26 mouse cellular contexts compared by ENCODE assay signal in the genomic region with DNA sequence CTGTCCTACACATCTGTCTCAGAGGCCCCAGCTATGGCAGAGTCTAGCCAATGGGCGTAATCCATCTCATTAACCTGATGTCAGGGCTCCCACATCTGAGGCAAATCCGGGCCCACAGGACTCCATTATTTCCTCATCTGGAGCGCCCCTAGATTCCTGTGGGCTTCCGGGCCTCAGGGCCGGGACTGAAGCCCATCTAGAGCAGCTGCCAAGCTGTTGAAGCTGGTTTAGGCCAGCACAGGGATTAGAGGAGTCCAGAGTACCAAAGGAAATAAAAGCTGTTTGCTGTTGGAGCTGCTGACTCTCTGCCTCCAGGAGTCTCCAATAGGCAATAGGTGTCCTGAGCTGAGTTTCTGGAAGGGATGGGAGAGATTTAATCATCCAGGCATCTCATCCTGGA. TPM values are rescaled to one million over a fixed set of nuclear protein-coding genes. Genes with fewer than 3 reads are reported as not detected.
A peak's percentile ranks its signal among the peaks of the same experiment; 100 is the strongest.
DNase-seq lines count a peak whose midpoint lies in the region; ATAC-seq lines count a peak whose summit lies in the region.
"Had no signal": no experiment of that assay in that cellular context is flagged by ENCODE, and none has a peak within 500 bp of the region (broad histone marks: within the 10 kb centered on the region; RNA-seq: fewer than 3 reads in every experiment).

No protein-coding gene starts in this region.

- no peaks in the 10 kb centered on the region for H3K36me3 ChIP-seq in kidney, embryonic 16.5 days (ENCODE audit: insufficient read depth, low read length)
- no peaks in the 10 kb centered on the region for H3K36me3 ChIP-seq in forebrain, embryonic 13.5 days (ENCODE audit: poor library complexity, severe bottlenecking)
- H3K36me3 ChIP-seq: embryonic facial prominence, embryonic 15.5 days; heart, embryonic 10.5 days; hindbrain, embryonic 13.5 days had no signal

- intact Hi-C loops in heart, postnatal 25 days (cut with DNase I) = no loop called here

- ATAC-seq in kidney, embryonic 16.5 days (ENCODE audit: low FRiP score, low TSS enrichment) = no peak
- ATAC-seq in forebrain, embryonic 13.5 days = no peak
- ATAC-seq: activated CD4-positive, CD25-positive, alpha-beta regulatory T cell, adult 4 months; forebrain, postnatal 0 days; hindbrain, postnatal 0 days; Patski had no signal

- H3K4me2 ChIP-seq in kidney, embryonic 16.5 days (replicated peaks; ENCODE audit: low read depth, low read length) = no peak overlapping the region
- H3K4me2 ChIP-seq in forebrain, embryonic 13.5 days = no peak overlapping the region
- H3K4me2 ChIP-seq: embryonic facial prominence, embryonic 15.5 days; hindbrain, embryonic 13.5 days had no signal

- 59% methylated on average over 5 of the region's 5 CpGs for WGBS in kidney, embryonic 16.5 days
- 79% methylated on average over 5 of the region's 5 CpGs for WGBS in forebrain, embryonic 13.5 days

- peak; percentile 91 for DNase-seq in heart, adult 11 months
- no peak for DNase-seq in heart, postnatal 25 days (ENCODE audit: low spot score)
- peak; percentile 21 for DNase-seq in kidney, adult 11 months
- DNase-seq in kidney, postnatal 10 days = peak; percentile 19
- DNase-seq in kidney, adult 18-20 months = no peak
- DNase-seq in kidney, postnatal 36 days = peak; percentile 17
- DNase-seq: adrenal gland, postnatal 14 days; cerebellum, adult 11-12 months; cerebellum, adult 9-10 months; cerebellum, postnatal 25 days; forebrain, postnatal 0 days; gastrocnemius, postnatal 14 days had no signal

- no peaks in the 10 kb centered on the region for H3K9me3 ChIP-seq in kidney, embryonic 16.5 days (ENCODE audit: low read length)
- H3K9me3 ChIP-seq in forebrain, embryonic 13.5 days (replicated peaks) = no peaks in the 10 kb centered on the region
- H3K9me3 ChIP-seq: embryonic facial prominence, embryonic 15.5 days; heart, embryonic 10.5 days; hindbrain, embryonic 13.5 days had no signal

- H3K4me3 ChIP-seq in kidney, embryonic 16.5 days (ENCODE audit: low read length) = no peak overlapping the region
- no peak overlapping the region for H3K4me3 ChIP-seq in forebrain, embryonic 13.5 days
- H3K4me3 ChIP-seq: embryonic facial prominence, embryonic 15.5 days; erythroblast, embryonic 14.5 days; heart, embryonic 10.5 days; hindbrain, embryonic 13.5 days had no signal

- H3K27me3 ChIP-seq in kidney, embryonic 16.5 days (ENCODE audit: insufficient read depth, low read length) = no peaks in the 10 kb centered on the region
- H3K27me3 ChIP-seq in forebrain, embryonic 13.5 days = no peaks in the 10 kb centered on the region
- H3K27me3 ChIP-seq: embryonic facial prominence, embryonic 15.5 days had no signal

- no peak overlapping the region for H3K9ac ChIP-seq in kidney, embryonic 16.5 days (replicated peaks; ENCODE audit: low read length)
- H3K9ac ChIP-seq in forebrain, embryonic 13.5 days = no peak overlapping the region
- H3K9ac ChIP-seq: embryonic facial prominence, embryonic 15.5 days; forebrain, postnatal 0 days; hindbrain, embryonic 13.5 days had no signal

- H3K4me1 ChIP-seq in kidney, embryonic 16.5 days (ENCODE audit: insufficient read depth, low read length) = no peaks in the 10 kb centered on the region
- no peaks in the 10 kb centered on the region for H3K4me1 ChIP-seq in forebrain, embryonic 13.5 days
- H3K4me1 ChIP-seq: embryonic facial prominence, embryonic 15.5 days; heart, embryonic 10.5 days; hindbrain, embryonic 13.5 days had no signal

- no peak overlapping the region for H3K27ac ChIP-seq in kidney, embryonic 16.5 days (ENCODE audit: low read length)
- no peak overlapping the region for H3K27ac ChIP-seq in forebrain, embryonic 13.5 days
- H3K27ac ChIP-seq: embryonic facial prominence, embryonic 15.5 days; heart, embryonic 10.5 days; hindbrain, embryonic 13.5 days; hindbrain, postnatal 0 days had no signal

RNA-seq across cellular contexts. Expression of a gene that starts 11.2 kb away (rescaled TPM):
- total RNA-seq in heart, postnatal 25 days (2021) = under 1 TPM; 0.16 to 0.20 TPM
- polyA plus RNA-seq in kidney, embryonic 16.5 days (2015; fragmentation: Nextera tagmentation; extraction: Ambion mirVana) = 0.12 TPM in 1 of 2 replicates, not detected in the other
- not detected in 2 replicates for polyA plus RNA-seq in forebrain, embryonic 13.5 days (2015; fragmentation: Nextera tagmentation; extraction: Ambion mirVana)
- total RNA-seq: forebrain, postnatal 0 days; gastrocnemius, adult 18-20 months; gastrocnemius, postnatal 14 days; hindbrain, postnatal 0 days had no signal
- polyA plus RNA-seq: C2C12; cortical plate, adult 2 months; forebrain, postnatal 0 days; hindbrain, postnatal 0 days; Patski had no signal

RNA-seq across cellular contexts. Expression of a gene that starts 17.4 kb away (rescaled TPM):
- total RNA-seq in heart, postnatal 25 days (2021) = under 1 TPM in 1 of 2 experiments, not detected in 1; 0.18 TPM
- 0.26 and 1.0 TPM in 2 replicates for polyA plus RNA-seq in kidney, embryonic 16.5 days (2015; fragmentation: Nextera tagmentation; extraction: Ambion mirVana)
- polyA plus RNA-seq in forebrain, embryonic 13.5 days (2015; fragmentation: Nextera tagmentation; extraction: Ambion mirVana) = 0.17 and 0.35 TPM in 2 replicates
- total RNA-seq: adrenal gland, adult 18-20 months; adrenal gland, postnatal 14 days; MEL had no signal
- polyA plus RNA-seq: cortical plate, adult 2 months; heart, embryonic 10.5 days; Patski had no signal

RNA-seq across cellular contexts. Expression of a gene that starts 31.8 kb away (rescaled TPM):
- total RNA-seq in heart, postnatal 25 days (2021) = 1 to 10 TPM in 1 of 2 experiments, under 1 TPM in 1; 0.91 to 1.3 TPM
- polyA plus RNA-seq in kidney, embryonic 16.5 days (2015; fragmentation: Nextera tagmentation; extraction: Ambion mirVana) = 0.63 and 0.97 TPM in 2 replicates
- 0.26 and 0.32 TPM in 2 replicates for polyA plus RNA-seq in forebrain, embryonic 13.5 days (2015; fragmentation: Nextera tagmentation; extraction: Ambion mirVana)
- polyA plus RNA-seq: C2C12, Patski had no signal

RNA-seq across cellular contexts. Expression of a gene that starts 45.9 kb away (rescaled TPM):
- 10 to 100 TPM; 18.1 to 20.2 TPM for total RNA-seq in heart, postnatal 25 days (2021)
- 22.0 and 23.8 TPM in 2 replicates for polyA plus RNA-seq in kidney, embryonic 16.5 days (2015; fragmentation: Nextera tagmentation; extraction: Ambion mirVana)
- polyA plus RNA-seq in forebrain, embryonic 13.5 days (2015; fragmentation: Nextera tagmentation; extraction: Ambion mirVana) = 26.6 and 27.7 TPM in 2 replicates

Comparison
In these comparisons a context has a peak if more than half of its experiments do, and no peak if none do; other contexts are left out.
1. DNase-seq: peak in heart, adult 11 months (single experiment), kidney, adult 11 months (single experiment), kidney, postnatal 10 days (single experiment) and kidney, postnatal 36 days (2 of 2); none in heart, postnatal 25 days (single experiment) and kidney, adult 18-20 months (single experiment).